Mouse (Mus musculus) hindbrain, embryonic 12.5 days (tissue): ENCODE results near the gene Ctxn1. TPM values are rescaled to one million over a fixed set of nuclear protein-coding genes. Genes with fewer than 3 reads are reported as not detected.

Experiments used
- polyA plus RNA-seq: library from polyadenylated mRNA; unstranded; fragments of >200 nt; fragmentation: Nextera tagmentation; extraction: Ambion mirVana; gene quantifications from 2 replicates; pipeline ENCODE4 v1.2.1, GENCODE M21; 2016

Ctxn1 gene
- polyA plus RNA-seq, 1 experiment from 2014 or later = 195 TPM

Other genes with a start within 250 kb of the Ctxn1 start
- not detected in 2 replicates for gene Cd209f, start 153.4 kb downstream of the Ctxn1 start, polyA plus RNA-seq
- gene Cd209g, start 125.2 kb downstream of the Ctxn1 start, polyA plus RNA-seq = not detected in 2 replicates
- 70.1 and 70.6 TPM in 2 replicates for gene Evi5l, start 92.7 kb downstream of the Ctxn1 start, polyA plus RNA-seq
- 39.2 and 42.0 TPM in 2 replicates for gene Prr36, start 41.8 kb downstream of the Ctxn1 start, polyA plus RNA-seq
- gene Lrrc8e, start 32.4 kb downstream of the Ctxn1 start, polyA plus RNA-seq = 0.17 TPM in 1 of 2 replicates, not detected in the other
- gene Map2k7, start 20.5 kb downstream of the Ctxn1 start, polyA plus RNA-seq = 41.2 and 46.4 TPM in 2 replicates
- gene Gm49320, start 20.4 kb downstream of the Ctxn1 start, polyA plus RNA-seq = 1.4 and 2.0 TPM in 2 replicates
- 4.0 and 8.7 TPM in 2 replicates for gene Tgfbr3l, start 11.1 kb downstream of the Ctxn1 start, polyA plus RNA-seq
- 57.3 and 60.2 TPM in 2 replicates for gene Snapc2, start 6.2 kb downstream of the Ctxn1 start, polyA plus RNA-seq
- 49.9 and 54.1 TPM in 2 replicates for gene Timm44, start 16.6 kb upstream of the Ctxn1 start, polyA plus RNA-seq
- 22.3 and 24.1 TPM in 2 replicates for gene Ccl25, start 65.9 kb upstream of the Ctxn1 start, polyA plus RNA-seq
- gene Elavl1, start 66.1 kb upstream of the Ctxn1 start, polyA plus RNA-seq = 248 and 251 TPM in 2 replicates
- 24.9 and 26.1 TPM in 2 replicates for gene Cers4, start 233.8 kb upstream of the Ctxn1 start, polyA plus RNA-seq